Mouse (Mus musculus) midbrain, embryonic 10.5 days (tissue): Measurements from ENCODE around the gene Reep1. TPM values are rescaled to one million over a fixed set of nuclear protein-coding genes. Genes with fewer than 3 reads are reported as not detected.
"Not testable (repeated sequence)": the region's sequence is repeated elsewhere in the genome, so short reads cannot be mapped to it uniquely, and the experiment has no call there.

ENCODE experiments used
- DNase-seq: peaks from one replicate; pipeline ENCODE4 v3.0.0-alpha.2; 2017; ENCODE audit warnings: low spot score
- H3K27ac ChIP-seq: fragments of 300-500 bp; sonication (generic); replicated peaks from 2 replicates; pipeline ENCODE4 v1.5.1; 2016; ENCODE audit warnings: mild to moderate bottlenecking
- H3K27me3 ChIP-seq: fragments of 300-500 bp; sonication (generic); 2 replicates; pipeline ENCODE4 v1.6.1; 2016; ENCODE audit warnings: low read depth, mild to moderate bottlenecking; ENCODE audit not compliant: poor library complexity, severe bottlenecking
- H3K36me3 ChIP-seq: fragments of 300-500 bp; sonication (generic); 2 replicates; pipeline ENCODE4 v1.6.1; 2016; ENCODE audit warnings: mild to moderate bottlenecking, moderate library complexity
- H3K4me1 ChIP-seq: fragments of 300-500 bp; sonication (generic); 2 replicates; pipeline ENCODE4 v1.6.1; 2016
- H3K4me3 ChIP-seq: fragments of 300-500 bp; sonication (generic); 2 replicates; pipeline ENCODE4 v1.5.1; 2016; ENCODE audit warnings: mild to moderate bottlenecking, moderate library complexity
- H3K9me3 ChIP-seq: fragments of 300-500 bp; sonication (generic); replicated peaks from 2 replicates; pipeline ENCODE4 v1.6.1; 2016; ENCODE audit warnings: mild to moderate bottlenecking
- WGBS: fragments of 180-500 bp; shearing (Covaris S2); methylation state at CpG from one replicate; pipeline ENCODE4 v1.1.7; 2016; 5-methylcytosine and 5-hydroxymethylcytosine counted together
- polyA plus RNA-seq: library from polyadenylated mRNA; unstranded; fragments of >200 nt; fragmentation: Nextera tagmentation; extraction: Ambion mirVana; gene quantifications from 2 replicates; pipeline ENCODE4 v1.2.1, GENCODE M21; 2016

Reep1 gene
- polyA plus RNA-seq, 1 experiment from 2014 or later = 33.3 TPM

DNA sequence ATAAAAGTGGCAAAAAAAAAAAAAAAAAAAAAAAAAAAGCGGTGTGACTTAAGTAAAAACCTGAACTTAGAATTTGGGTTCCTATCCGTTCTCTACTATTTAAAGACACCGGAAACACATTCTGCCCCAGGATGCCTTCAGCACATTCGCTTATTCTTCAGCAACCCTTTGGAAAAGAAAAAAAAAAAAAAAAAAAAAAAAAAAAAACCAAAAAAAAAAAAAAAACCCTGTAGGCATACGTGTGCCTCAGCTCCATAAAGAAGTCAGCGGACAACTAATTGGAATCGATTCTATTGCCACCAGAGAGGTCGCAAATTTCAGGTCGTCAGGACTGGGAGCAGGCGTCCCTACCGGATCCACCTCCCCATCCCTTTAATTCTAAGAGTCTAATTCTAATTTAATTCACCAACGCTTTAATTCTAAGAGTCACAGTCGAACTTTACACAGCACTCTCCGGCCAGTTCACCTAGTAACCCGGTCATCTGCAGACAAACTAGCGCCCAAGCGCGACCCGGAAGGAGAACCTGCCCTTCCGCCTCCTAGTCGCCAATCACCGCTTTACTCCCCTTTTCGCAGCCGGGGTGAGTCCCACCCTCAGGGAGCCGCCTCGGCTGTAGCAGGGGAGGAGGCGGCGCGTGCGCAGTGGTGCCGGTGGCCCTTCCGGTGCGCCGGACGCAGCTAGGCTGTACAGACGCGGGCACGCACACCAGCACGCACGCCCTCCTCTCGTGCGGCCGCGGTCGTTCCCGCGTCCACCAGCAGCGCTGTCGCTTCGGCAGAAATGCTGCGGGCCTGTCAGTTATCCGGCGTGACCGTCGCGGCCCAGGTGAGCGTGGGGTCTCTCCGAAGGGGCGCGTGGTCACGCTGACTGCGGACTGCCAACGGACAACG lies 123.6 kb downstream of the Reep1 start, which contains the start of gene Immt:
Gene Immt, plus strand, starts transcription at position 642 of the 891 bp plus-strand sequence.
- WGBS = under 1% methylated on average over 64 of the region's 64 CpGs

DNA sequence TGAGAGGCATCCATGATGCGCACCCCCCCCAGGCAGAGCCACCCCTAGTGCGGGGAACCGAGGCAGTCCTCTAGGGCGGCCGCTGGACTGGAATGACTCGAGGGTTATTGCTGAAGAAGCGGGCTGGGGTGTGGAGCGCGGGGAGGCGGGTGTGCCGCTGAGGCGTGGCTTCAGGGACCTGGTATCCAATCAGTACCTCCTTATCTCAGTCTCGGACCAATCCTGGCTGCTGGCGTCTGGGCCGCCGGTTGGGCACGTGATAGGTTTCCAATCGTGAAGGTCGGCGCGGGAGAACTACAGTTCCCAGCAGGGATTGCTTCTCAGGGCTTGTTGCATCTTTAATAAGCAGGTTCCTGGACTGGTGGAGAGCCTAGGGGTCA lies 124.2 kb downstream of the Reep1 start:
- peak overlapping the region; percentile 95 for H3K27ac ChIP-seq
- no peaks in the 10 kb centered on the region for H3K27me3 ChIP-seq
- H3K36me3 ChIP-seq = peaks cover 30% of the 10 kb centered on the region
- peaks cover 17% of the 10 kb centered on the region for H3K4me1 ChIP-seq
- peak; percentile 95 for DNase-seq
- H3K9me3 ChIP-seq = no peaks in the 10 kb centered on the region
- peak overlapping the region; percentile 89 for H3K4me3 ChIP-seq
- under 1% methylated on average over 21 of the region's 21 CpGs for WGBS

More for the DNA sequence above, 123.6 kb downstream of the Reep1 start, which contains the start of gene Immt:
- H3K4me3 ChIP-seq = peak within 1 kb of the TSS; percentile 89
- H3K27me3 ChIP-seq = no peaks in the 10 kb centered on the region
- peaks cover 24% of the 10 kb centered on the region for H3K36me3 ChIP-seq
- H3K27ac ChIP-seq = peak within 1 kb of the TSS; percentile 95
- no peaks in the 10 kb centered on the region for H3K9me3 ChIP-seq
- H3K4me1 ChIP-seq = peaks cover 17% of the 10 kb centered on the region
- peak; percentile 97 for DNase-seq

DNA sequence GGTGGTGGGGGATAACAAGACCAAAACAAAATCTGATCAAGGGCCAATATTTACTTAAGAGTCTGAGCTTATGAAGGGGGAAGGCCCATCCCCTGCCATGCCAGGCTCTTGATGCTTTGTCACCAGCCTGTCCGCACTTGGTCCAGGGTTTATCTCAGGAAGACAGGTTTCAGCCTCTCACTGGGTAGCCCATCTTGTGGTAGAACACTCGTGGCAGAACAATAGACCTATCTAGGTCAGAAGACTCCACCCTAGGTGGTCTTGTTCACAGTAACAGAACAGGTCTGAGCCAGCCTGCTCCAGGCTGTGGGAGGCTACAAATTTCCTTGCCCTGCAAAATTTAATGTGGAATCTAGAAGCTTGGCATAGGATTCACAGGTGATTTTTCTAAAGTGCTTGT lies 129.4 kb downstream of the Reep1 start:
- peaks cover 52% of the 10 kb centered on the region for H3K36me3 ChIP-seq

DNA sequence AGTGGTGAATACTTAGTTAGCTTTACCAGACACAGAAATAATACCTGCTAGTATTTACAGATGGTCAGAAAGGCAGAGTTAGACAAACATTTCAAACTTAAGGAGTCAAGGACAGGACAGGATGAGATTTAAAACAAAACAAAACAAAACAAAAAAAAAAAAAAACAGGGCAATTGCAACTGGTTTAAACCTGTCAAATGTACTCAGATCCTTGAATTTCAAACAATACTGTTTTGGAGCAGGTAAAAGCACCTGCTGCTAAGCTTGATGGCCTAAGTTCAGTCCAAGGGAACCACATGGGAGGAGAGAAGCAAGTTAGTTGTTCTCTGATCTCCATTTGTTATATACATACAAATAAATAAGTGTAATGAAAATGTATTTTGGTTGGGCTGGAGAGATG lies 132.5 kb downstream of the Reep1 start:
- DNase-seq = no peak
- no peak overlapping the region for H3K4me3 ChIP-seq
- no peaks in the 10 kb centered on the region for H3K4me1 ChIP-seq
- H3K36me3 ChIP-seq = peaks cover 49% of the 10 kb centered on the region
- no peaks in the 10 kb centered on the region for H3K27me3 ChIP-seq
- no peak overlapping the region for H3K27ac ChIP-seq
- H3K9me3 ChIP-seq = no peaks in the 10 kb centered on the region

More for the DNA sequence above, 129.4 kb downstream of the Reep1 start:
- WGBS = 85% methylated on average over 2 of the region's 2 CpGs
- H3K4me1 ChIP-seq = peaks cover 12% of the 10 kb centered on the region
- no peaks in the 10 kb centered on the region for H3K9me3 ChIP-seq
- no peak overlapping the region for H3K4me3 ChIP-seq
- no peak for DNase-seq
- no peaks in the 10 kb centered on the region for H3K27me3 ChIP-seq
- no peak overlapping the region for H3K27ac ChIP-seq

DNA sequence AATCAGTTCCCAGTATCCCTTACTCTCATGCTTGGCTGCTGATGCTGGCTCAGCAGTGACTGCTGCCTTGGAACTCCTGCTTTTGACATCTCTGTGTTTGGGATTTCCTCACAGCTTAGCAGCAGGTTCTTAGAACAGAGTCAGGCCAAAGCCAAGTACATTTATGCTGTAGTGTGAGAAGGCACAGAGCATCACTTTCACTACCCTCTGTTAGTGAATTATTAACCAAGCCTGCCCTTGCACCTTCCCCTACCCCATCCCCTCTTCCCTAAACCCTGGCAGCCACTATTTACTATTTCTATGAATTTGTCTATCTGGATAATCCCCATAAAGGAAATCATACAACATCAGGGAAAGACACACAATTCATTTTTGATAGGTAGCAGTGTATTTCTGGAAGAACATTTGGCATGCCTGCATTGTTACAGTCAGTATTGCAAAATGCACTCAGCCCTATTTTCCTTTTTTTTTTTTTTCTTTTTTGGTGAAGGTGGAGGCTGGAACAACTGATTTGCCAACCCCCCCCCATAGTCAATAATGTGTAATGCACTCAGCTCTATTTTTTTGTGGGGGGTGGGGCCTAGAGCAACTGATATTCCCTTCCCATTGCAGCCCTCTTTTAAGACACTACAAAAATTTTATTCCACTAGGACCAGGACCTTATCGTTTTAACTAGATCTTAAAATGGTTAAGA lies 133.4 kb downstream of the Reep1 start:
- Histone ChIP-seq H3K4me3 (no peak overlapping the region), H3K36me3 (peaks cover 49% of the 10 kb centered on the region), H3K27me3 (no peaks in the 10 kb centered on the region), H3K4me1 (no peaks in the 10 kb centered on the region), H3K27ac (no peak overlapping the region), H3K9me3 (no peaks in the 10 kb centered on the region)
- 91% methylated on average over 1 of the region's 1 CpGs for WGBS
- no peak for DNase-seq

DNA sequence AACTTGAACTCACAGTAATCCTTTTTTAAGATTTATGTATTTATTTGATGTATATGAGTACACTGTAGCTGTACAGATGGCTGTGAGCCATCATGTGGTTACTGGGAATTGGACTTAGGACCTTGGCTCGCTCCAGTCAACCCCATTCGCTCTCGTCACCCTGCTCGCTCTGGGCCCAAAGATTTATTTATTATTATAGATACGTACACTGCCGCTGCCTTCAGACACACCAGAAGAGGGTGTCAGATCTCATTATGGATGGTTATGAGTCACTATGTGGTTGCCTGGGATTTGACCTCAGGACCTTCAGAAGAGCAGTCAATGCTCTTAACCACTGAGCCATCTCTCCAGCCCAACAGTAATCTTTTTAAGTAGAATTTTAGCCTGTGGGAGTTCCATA lies 139.5 kb downstream of the Reep1 start:
- not testable (repeated sequence) for H3K4me3 ChIP-seq, H3K27ac ChIP-seq, H3K27me3 ChIP-seq, H3K9me3 ChIP-seq, DNase-seq, H3K4me1 ChIP-seq
- H3K36me3 ChIP-seq = peaks cover 74% of the 10 kb centered on the region
- 97% methylated on average over 6 of the region's 6 CpGs for WGBS

Other genes starting within 250 kb of the Reep1 start
- gene Rnf103, start 213.7 kb upstream of the Reep1 start, polyA plus RNA-seq = 9.8 and 11.3 TPM in 2 replicates
- gene Chmp3, start 163.8 kb upstream of the Reep1 start, polyA plus RNA-seq = 49.7 and 50.5 TPM in 2 replicates
- 76.8 and 87.7 TPM in 2 replicates for gene Kdm3a, start 74.6 kb upstream of the Reep1 start, polyA plus RNA-seq
- 60.9 and 67.4 TPM in 2 replicates for gene Mrpl35, start 119.4 kb downstream of the Reep1 start, polyA plus RNA-seq
- 219 and 226 TPM in 2 replicates for gene Immt, start 123.8 kb downstream of the Reep1 start, polyA plus RNA-seq
- 139 and 147 TPM in 2 replicates for gene Ptcd3, start 201.2 kb downstream of the Reep1 start, polyA plus RNA-seq
- gene Polr1a, start 201.5 kb downstream of the Reep1 start, polyA plus RNA-seq = 40.2 and 43.0 TPM in 2 replicates